Mouse (Mus musculus) kidney, adult 2 months (tissue): ENCODE measurements at regions not wholly inside any gene's neighbourhood (a gene's known extent, or its start where the extent isn't known, plus 50 kb on each side); places are given as distances from the start of the nearest gene placed in this dataset.

Experiments
- CTCF ChIP-seq: fragments of 200-500 bp; conservative IDR thresholded peaks from 2 replicates; pipeline ENCODE4 v1.5.1; 2011; ENCODE audit warnings: low read depth, mild to moderate bottlenecking, control low read depth, low read length, moderate library complexity, mixed read lengths; ENCODE audit not compliant: insufficient read depth, insufficient read length
- POLR2A ChIP-seq: fragments of 200-500 bp; IDR thresholded peaks from one replicate; pipeline ENCODE4 v1.6.1; 2011; ENCODE audit warnings: low read depth, low read length, control low read depth

- TF ChIP-seq POLR2A (no peak), CTCF (no peak)
These were observed 113.0 kb upstream of the Pcgf5 start for GRCm38 (mm10) chr19:36235131-36235530.
